Mouse (Mus musculus): ENCODE results near the gene Esp36.
"Not testable (repeated sequence)": the region's sequence is repeated elsewhere in the genome, so short reads cannot be mapped to it uniquely, and the experiment has no call there.

The Esp36 gene

GRCm38 (mm10) chr17:38420085-38420484 lies at the start of gene Esp36:
TSS of gene Esp36 (minus strand) at chr17:38420185.
- no peak for DNase-seq

GRCm38 (mm10) chr17:38456206-38456605 lies 36.2 kb upstream of the Esp36 start:
- DNase-seq: not testable (repeated sequence)

- no peak for DNase-seq
Observed at GRCm38 (mm10) chr17:38450688-38451087, 30.7 kb upstream of the Esp36 start.

- no peak for DNase-seq
Observed at GRCm38 (mm10) chr17:38406135-38406534, 13.8 kb downstream of the Esp36 start.

GRCm38 (mm10) chr17:38391821-38392220 lies 28.2 kb downstream of the Esp36 start:
- no peak for DNase-seq

All from layer of hippocampus, adult 9-11 months (tissue).